9 mouse cellular contexts compared by ENCODE assay signal in the genomic region with DNA sequence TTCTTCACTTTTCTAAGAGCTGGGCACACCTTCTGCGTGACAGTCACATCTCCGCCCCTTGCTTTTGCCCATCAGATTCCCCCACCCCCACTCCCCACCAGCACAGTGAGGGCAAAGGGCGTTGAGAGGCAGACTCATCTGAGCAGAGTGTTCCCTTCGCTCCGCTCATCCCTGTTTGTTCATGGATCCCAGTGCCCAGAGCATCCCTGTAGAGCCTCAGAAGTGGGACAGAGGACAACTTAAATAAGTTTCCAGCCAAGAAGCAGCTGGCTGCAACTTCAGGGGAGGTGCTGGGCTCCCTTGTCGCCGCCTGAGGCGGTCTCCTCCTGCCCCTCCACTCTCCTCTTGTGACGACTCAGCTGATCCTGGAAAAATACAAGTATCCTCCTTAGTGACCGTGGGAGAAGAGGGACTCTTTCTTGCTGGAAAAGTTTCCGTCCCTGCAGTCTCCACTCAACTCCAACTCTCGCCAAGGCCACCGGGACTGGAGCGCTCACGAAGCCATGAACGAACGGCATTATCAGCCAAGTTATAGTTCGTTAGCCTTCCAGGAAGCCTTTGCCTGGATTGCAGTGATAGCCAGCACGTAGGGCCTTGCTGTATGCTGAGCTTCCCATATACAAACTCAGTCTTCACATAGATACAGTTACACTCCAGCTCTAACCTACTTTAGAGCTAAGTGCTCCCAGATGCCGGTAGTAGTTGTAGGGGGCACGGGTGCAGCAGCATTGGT.
A peak's percentile ranks its signal among the peaks of the same experiment; 100 is the strongest.
DNase-seq lines count a peak whose midpoint lies in the region; ATAC-seq lines count a peak whose summit lies in the region.
"Had no signal": no experiment of that assay in that cellular context is flagged by ENCODE, and none has a peak within 500 bp of the region (broad histone marks: within the 10 kb centered on the region; RNA-seq: fewer than 3 reads in every experiment).

No protein-coding gene starts in this region.

- DNase-seq in heart, adult 18-20 months: peak; percentile 37 to 61
- peak; percentile 54 for DNase-seq in c-Kit-positive CD71-positive TER-119-positive erythroid progenitor cells, embryonic 14.5 days (ENCODE audit: low spot score)
- DNase-seq in heart, adult 8-10 months (ENCODE audit: low spot score): peak; percentile 23
- peak; percentile 58 for DNase-seq in liver
- DNase-seq in left cerebral cortex, postnatal 4 days: no peak
- no peak for DNase-seq in cerebellum, postnatal 4 days (ENCODE audit: low spot score in 2 of 2)
- DNase-seq: midbrain, embryonic 14.5 days had no signal

- intact Hi-C loops in left cerebral cortex, postnatal 4 days (cut with DNase I): no loop called here

- no peak overlapping the region for H3K4me2 ChIP-seq in heart, embryonic 12.5 days
- H3K4me2 ChIP-seq in neural tube, embryonic 15.5 days: no peak overlapping the region

- H3K36me3 ChIP-seq in heart, embryonic 12.5 days: peaks cover 4% of the 10 kb centered on the region; the same call in 1 of the 2 replicates
- H3K36me3 ChIP-seq in neural tube, embryonic 15.5 days: no peaks in the 10 kb centered on the region

- ATAC-seq in heart, embryonic 12.5 days (ENCODE audit: insufficient number of reproducible peaks, low FRiP score): no peak
- no peak for ATAC-seq in neural tube, embryonic 15.5 days (ENCODE audit: low FRiP score)

- H3K27me3 ChIP-seq in heart, embryonic 12.5 days (replicated peaks): no peaks in the 10 kb centered on the region
- H3K27me3 ChIP-seq in neural tube, embryonic 15.5 days (replicated peaks): no peaks in the 10 kb centered on the region

- H3K4me3 ChIP-seq in heart, embryonic 12.5 days: no peak overlapping the region
- H3K4me3 ChIP-seq in neural tube, embryonic 15.5 days (replicated peaks): no peak overlapping the region

- WGBS in heart, embryonic 12.5 days: 56% methylated on average over 21 of the region's 21 CpGs
- 80% methylated on average over 21 of the region's 21 CpGs for WGBS in neural tube, embryonic 15.5 days

- no peak overlapping the region for H3K27ac ChIP-seq in heart, embryonic 12.5 days (ENCODE audit: poor library complexity, severe bottlenecking)
- H3K27ac ChIP-seq in neural tube, embryonic 15.5 days (replicated peaks): no peak overlapping the region

- H3K9me3 ChIP-seq in heart, embryonic 12.5 days (replicated peaks): no peaks in the 10 kb centered on the region
- no peaks in the 10 kb centered on the region for H3K9me3 ChIP-seq in neural tube, embryonic 15.5 days (replicated peaks)

- peaks cover 50% of the 10 kb centered on the region for H3K4me1 ChIP-seq in heart, embryonic 12.5 days (replicated peaks)
- peaks cover 29% of the 10 kb centered on the region for H3K4me1 ChIP-seq in neural tube, embryonic 15.5 days

- no peak overlapping the region for H3K9ac ChIP-seq in heart, embryonic 12.5 days
- H3K9ac ChIP-seq in neural tube, embryonic 15.5 days (replicated peaks): no peak overlapping the region

Comparison
In these comparisons a context has a peak if more than half of its experiments do, and no peak if none do; other contexts are left out.
1. DNase-seq: peak in heart, adult 18-20 months (2 of 2), c-Kit-positive CD71-positive TER-119-positive erythroid progenitor cells, embryonic 14.5 days (single experiment), heart, adult 8-10 months (single experiment) and liver (single experiment); none in left cerebral cortex, postnatal 4 days (single experiment) and cerebellum, postnatal 4 days (0 of 2).